Mouse (Mus musculus) ovary, postnatal 10 days (tissue): Measurements from ENCODE around the gene Lbx2.

Experiments
- DNase-seq: peaks from one replicate; pipeline ENCODE4 v3.0.0; 2022; ENCODE audit warnings: low spot score

Gene Lbx2

DNA sequence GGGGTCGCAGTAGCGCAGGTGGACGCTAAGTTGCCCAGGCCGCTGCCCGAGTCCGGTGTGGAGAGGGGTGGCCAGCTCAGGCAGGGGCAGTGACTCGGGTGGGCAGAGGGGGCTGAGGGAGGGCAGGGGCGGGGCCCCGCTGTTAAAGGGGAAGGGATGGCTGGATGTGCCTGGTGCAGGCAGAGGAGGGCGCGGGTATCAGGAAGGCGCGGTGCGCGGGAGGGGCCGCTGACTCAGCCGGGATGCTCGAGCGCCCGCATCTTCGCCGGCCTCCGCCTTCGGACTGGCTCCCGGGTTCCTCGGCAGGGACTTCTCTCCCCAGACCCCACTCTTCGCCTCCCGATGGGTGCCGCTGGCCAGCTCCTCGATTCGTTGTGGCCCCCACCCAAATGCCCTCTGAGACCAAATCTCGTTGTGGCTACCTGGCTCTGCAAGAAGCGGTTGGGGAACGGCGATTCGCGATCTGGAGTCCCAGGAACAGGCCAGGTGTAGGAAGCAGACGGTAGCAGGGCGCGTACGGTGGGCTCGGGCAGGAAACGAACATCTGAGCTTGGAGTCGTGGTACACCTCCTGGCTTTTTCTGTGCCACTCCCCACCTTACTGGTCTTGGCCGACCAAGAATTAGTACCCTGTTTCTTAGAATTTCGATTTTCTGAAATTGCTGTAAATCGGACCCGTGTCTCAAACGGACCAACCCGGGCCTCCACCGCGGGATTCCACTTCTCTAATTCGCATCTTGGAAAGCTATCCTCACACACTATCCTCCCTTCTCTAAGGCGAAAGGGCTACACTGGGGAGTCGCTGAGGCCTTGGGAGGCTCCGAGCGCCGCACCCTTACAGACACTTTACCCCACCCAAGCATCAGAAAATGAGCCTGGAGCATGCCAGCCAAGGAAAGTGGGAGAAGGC lies 15.6 kb upstream of the Lbx2 start:
- DNase-seq = no peak

DNA sequence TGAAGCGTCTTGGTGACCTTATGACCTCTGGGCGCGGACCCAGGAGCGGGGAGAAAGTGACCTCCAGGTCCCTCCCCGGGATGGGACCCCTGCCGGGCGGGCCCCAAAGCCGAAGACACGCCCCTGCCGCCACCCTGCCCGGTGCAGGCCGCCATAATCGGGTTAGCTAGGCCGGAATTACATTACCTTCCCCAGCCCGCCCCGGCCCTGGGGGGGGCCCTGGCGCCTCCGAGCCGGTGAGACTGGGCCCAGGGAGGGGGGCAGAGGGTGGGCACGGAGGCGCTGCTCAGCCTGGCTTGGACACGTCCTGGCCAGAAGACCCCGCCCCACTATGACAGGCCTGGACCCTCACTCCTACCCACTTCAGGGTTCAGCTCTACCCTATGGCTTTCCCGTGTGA lies 14.9 kb upstream of the Lbx2 start:
- DNase-seq = no peak

DNA sequence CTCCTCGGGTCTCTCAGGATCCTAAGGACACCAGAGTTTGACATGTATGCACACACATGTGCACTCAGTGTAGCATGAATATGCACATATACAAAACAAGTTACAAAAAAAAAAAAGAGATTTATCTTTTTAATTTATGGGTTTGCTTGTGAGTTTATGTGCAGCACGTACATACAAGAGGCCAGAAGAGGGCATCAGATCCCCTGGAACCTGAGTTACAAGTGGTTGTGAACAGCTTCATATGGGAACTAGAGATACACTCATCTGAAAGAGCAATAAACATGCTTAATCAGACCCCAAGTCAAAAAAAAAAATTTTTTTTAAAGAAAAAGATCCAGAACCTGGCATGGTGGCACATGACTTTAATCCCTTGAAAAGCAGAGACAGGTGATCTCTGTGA lies 11.2 kb upstream of the Lbx2 start:
- DNase-seq = no peak

DNA sequence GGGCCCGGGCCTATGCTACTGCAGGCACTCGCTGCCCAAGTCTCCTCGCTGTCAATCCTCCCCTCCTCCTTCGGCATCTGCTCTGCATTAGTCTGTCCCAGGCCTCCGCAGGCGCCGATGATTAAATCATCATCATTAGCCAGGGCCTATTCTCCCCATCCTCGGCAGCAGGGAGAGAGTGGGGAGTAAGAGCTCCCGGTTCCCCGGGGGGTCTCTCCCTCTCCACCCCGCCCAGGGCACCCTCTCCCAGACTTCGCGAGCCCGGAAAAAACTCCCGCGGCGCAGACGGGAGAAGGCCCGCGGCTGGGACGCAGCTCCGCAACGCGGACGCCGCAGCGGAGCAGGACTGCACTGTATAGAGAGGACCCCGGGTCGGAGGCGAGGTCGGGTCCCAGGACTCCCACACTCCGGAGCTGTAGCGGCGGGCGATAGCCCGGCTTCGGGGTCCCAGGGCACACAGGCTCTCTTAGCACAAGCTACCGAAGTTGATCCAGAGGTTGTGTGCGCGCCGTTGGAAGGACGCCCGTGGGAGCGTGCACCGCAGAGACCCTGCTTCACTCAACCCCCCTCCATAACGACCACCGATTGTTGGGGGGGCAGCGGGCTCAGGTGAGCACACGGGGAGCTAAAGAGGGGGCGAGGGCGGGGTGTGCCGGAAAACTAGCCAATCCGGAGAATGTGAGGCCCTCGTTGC lies 8.4 kb upstream of the Lbx2 start, which contains the start of gene Pcgf1:
Gene Pcgf1, plus strand, starts transcription at position 240 of the 694 bp plus-strand sequence.
- no peak for DNase-seq

DNA sequence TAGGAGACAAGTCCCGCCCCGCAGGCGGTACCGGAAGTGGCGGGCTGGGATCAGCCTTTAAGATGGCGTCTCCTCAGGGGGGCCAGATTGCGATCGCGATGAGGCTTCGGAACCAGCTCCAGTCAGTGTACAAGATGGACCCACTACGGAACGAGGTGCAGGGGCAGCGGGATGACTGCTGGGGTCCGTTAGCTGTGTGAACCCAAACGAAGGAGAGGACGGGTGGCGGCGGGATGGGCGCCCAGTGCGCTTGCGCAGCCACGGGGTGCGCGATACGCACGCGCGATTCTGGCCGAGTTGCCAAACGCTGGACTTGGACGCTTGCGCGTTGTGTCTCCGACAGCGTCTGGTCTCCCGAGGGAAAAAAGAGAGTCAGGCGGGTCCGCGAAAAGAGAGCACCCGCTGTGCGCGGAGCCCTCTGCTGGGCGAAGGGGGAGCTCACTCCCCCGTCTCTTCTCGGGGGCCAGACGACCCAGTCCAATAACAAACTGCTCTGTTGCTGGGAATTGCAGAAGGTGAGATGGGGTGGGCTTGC lies 7.8 kb upstream of the Lbx2 start:
- peak; percentile 96 for DNase-seq

DNA sequence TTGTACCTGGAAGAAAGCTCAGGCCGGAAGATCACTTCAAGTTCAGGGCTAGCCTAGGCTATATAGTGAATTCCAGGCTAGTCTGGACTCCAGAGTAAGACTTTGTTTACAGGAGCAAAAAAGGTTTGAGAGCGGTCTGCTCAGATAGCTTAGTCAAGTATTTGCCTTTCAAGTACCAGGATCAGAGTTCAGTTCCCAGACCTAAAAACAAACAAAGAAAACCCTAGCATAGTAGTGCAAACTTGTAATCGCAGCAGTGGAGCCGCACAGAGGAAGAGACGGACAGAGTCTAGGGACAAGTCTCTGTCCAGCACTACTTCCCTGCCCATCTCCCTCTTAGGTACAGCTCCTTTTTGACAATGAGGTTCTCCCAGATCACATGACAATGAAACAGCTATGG lies 6.0 kb upstream of the Lbx2 start:
- no peak for DNase-seq

DNA sequence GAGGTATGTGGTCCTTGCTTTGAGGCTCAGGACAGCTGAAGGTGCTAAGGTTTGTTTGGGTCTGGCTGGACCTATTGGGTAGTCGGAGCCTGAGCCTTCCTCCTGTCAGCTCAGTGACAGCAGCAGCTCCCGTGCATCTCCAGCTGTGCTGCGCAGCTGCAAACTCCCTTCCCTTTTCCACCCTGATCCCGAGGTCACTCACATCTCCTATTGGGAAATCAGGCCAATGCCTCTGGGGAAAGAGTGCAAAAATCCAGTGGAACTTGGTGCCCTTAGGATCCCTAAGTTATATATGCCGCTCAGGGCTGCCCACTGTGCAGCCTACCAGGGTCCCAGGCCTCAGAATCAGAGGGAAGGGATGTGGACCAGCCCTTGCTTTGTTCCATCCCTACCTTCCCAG lies 2.7 kb upstream of the Lbx2 start:
- DNase-seq = no peak

DNA sequence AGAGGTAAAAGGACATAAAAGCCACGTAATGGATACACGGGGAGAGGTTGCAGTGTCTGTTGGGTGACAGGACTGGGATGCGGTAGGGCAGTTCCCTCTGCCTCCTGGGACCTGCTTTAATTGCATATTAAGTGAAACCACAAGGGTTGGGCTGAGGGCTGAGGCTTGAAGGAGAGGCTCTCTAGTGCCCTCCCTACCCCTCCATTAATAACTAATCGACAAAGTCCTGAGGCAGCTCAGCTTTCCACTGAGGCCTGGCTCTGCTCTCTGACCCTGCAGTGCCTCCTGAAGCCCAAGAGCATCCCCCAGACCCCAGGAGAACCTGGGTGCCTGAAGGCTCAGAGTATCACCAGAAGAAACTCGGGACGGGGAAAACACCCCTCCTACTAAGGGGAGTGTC lies 1.7 kb upstream of the Lbx2 start:
- no peak for DNase-seq

DNA sequence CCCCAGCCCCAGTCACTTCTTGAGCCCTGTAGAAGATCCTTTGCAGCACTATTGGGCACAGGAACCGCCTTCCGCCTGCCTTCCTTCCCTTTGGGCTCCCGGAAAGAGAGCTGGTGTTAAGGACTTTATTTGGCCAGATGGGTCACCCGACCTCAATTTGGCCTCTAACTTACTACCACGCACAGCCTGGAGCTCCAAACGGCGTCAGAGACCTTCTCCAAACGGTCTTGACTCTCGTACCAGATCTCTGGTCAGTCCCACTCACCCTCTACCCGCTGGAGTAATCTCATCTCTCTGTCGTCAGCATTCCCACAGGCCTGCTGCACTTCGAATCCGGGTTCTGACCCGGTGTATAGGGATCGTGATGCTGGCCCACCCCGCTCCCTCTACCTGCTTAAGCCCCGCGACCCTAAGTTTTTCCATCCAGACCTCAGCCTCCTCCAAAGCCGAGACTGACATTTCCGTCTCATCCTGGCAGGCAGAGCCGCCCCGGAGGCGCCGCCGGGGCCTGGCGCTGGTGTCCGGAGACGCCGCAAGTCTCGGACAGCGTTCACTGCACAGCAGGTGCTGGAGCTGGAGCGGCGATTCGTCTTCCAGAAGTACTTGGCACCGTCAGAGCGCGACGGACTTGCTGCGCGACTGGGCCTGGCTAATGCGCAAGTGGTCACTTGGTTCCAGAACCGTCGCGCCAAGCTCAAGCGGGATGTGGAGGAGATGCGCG lies 1.2 kb downstream of the Lbx2 start:
- DNase-seq = no peak

DNA sequence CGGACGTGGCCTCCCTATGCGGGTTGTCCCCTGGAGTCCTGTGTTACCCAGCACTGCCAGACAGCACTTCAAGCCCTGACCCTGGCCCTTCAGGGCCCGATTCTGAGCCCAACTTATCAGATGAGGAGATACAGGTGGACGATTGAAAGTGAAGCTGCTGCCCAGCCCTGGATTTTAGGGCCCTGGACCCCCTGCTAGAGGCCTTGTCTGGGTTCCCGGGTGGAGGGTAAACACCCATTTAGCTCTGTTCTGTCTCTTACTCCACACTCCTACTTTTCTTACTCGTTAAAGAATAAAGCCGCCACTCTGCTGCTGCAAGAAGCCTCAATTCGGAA lies 1.7 kb downstream of the Lbx2 start:
- DNase-seq = no peak

DNA sequence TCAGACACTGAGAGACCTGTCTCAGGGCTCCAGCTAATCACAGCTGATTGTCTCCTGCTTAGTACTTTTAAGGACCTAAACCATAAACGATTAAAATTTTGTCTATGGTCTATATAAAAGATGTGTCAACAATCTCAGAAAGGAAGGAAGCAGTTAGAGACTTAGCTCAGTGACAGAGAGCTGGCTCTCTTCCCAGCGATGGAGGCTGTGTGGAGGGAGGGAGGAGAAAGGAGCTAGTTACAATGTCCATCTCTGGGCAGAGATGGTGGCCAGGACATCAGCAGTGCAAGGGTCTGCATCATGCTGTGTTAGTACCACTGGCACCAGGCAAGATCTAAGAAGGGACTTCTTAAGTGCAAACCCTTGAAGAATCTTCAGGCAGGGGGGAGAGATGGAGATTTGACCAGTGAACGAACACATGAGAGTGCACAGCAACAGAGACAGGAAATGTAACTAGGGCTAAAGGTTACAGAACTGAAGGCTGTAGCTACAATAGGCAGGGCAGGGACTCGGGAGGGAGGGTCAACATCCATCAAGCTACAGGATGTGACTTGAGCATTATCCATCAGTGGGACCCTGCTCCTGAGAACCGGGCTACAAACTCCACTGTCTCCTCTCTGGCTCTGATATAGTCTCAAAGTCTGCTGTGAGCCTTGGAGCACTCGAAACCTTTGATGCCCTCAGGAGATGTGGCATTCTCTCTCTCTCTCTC lies 6.4 kb downstream of the Lbx2 start:
- DNase-seq = no peak

DNA sequence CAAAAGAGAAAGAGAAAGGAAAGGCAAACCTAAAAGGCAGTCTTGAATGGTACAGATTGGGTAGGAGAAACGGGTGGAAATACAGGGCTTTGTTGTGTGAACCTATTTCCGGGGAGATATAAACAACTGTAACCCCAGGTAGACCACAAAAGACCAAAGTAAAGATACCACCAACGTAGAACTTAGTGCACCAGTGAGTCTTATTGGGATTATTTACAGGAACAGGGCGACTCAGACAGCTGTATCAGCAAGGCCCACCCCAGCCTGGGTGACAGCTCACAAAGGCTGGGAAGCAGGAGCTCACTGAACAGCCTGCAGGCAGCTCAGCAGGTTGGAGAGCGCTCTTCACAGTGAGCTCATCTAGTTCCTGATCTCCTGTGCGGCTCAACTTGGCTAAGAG lies 9.8 kb downstream of the Lbx2 start:
- no peak for DNase-seq

DNA sequence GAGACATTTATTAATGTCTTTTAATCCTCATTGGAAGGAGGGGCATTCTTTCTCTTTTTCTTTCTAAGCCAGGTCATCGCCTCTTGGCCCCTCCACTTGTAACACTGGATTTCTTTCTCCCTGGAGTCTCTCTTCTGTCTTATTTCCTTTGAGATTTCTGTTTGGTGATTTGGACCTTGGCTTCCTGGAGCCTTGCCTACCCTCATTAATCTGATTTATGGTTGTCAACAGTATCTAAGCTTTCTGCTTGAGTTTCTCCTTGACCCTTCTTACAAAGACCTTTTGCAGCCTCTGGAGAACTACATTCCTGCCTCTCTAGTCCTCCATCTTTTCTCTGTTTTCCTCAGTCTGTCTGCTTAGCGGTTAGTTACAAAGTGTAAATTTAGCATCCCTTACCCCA lies 12.2 kb downstream of the Lbx2 start:
- no peak for DNase-seq

DNA sequence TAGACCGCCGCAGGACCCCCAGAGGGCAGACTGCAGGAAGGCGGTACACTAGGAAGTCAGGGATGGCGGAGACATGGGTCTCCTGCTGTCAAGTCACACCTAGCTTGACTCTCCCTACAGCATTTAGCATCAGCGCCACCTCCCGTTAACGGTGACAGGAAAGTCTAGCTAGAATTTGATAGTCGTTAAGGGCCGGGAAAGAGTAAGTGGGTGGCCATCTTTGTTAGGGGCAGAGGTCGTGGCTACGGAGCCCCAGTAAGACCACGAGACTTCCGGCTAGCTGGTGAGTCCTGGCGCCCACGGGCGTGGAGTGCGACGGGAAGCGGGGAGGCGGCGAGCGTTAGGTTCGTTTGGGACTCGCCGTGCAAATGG lies 15.1 kb downstream of the Lbx2 start, which contains the start of the genes Ccdc142 and Gm42688:
Gene Ccdc142, plus strand, starts transcription at position 286 of the 372 bp plus-strand sequence.
Gene Gm42688, plus strand, starts transcription at position 302 of the 372 bp plus-strand sequence.
- DNase-seq = peak; percentile 66

DNA sequence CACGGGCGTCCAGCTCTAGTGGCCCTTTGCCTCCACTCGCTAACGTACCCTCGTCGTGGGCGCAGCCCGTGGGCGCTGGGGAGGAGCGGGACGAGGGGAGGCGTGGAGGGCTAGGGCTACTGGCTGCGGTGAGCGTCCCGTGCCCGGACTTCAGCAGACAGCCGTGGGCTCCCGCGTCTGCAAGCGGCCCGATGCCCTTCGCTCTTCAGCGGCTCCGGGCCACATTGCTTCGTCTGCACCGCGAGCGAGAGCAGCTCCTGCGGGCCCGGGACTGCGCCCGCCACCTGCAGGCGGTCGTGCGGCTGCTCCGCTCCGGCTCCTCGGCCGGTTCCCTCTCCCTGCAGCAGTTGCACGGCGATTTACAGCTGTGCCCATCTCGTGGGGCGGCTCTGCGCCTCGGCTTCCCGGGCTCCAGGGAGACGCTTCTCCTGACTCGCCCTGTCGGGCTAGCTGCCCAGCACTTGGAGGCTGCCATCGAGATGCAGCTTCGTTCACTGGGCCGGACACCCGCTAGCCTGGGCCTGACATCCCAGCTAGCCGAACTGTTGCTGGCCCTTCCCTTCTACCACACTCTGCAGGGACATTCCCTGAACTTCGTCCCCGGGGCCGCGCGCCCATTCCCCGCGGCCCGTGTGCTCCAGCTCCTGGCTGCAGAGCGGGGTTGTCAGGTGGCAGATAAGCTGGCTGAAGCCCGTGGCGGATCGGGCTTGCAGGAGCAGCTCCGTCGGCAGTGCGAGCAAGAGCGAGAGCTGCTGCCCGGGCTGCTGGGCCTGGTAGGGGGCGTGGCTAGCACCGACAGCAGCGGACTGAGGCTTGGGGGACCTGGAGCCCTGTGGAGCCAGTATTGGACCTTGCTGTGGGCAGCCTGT lies 15.8 kb downstream of the Lbx2 start:
- no peak for DNase-seq

DNA sequence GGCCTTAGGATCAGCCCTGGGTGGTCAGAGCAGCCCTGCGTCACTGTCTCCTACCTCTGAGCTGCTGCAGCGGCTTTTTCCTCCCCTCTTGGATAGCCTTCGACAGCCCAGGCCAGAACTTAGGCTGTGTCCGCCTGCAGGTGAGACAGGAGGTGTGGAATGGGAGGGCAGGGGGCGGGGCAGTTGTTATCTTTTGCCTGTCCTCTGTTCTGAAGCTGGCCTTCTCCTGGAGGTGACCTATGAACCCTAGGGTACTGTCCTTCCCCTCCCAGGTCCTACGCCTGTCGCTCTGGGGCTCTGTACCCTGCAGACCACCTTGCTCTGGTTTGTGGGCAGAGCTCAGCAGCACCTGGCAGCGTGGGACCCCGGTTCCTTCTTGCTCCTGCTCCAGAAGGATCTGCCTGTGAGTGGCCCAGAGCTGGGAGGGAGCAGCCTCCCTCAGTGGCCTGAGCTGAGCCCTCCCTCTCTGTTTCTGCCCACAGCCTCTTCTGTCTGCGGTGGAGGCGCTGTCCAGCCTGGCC lies 17.0 kb downstream of the Lbx2 start:
- no peak for DNase-seq

DNA sequence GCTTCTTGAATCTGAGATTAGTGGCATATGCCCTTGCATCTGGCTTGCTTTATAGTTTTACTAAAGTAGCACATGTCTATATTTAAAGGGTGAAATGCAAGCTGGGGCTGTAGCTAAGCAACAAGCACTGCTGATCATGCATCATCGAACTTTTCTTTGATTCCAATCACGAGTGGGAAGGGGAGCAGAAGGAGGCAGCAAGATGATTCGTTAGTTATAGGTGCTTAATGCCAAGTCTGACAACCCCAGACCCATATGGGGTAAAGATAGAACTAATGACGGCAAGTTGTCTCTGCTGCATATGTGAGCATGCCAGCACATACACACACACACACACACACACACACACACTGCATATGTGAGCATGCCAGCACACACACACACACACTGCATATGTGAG lies 18.0 kb downstream of the Lbx2 start:
- DNase-seq = no peak

DNA sequence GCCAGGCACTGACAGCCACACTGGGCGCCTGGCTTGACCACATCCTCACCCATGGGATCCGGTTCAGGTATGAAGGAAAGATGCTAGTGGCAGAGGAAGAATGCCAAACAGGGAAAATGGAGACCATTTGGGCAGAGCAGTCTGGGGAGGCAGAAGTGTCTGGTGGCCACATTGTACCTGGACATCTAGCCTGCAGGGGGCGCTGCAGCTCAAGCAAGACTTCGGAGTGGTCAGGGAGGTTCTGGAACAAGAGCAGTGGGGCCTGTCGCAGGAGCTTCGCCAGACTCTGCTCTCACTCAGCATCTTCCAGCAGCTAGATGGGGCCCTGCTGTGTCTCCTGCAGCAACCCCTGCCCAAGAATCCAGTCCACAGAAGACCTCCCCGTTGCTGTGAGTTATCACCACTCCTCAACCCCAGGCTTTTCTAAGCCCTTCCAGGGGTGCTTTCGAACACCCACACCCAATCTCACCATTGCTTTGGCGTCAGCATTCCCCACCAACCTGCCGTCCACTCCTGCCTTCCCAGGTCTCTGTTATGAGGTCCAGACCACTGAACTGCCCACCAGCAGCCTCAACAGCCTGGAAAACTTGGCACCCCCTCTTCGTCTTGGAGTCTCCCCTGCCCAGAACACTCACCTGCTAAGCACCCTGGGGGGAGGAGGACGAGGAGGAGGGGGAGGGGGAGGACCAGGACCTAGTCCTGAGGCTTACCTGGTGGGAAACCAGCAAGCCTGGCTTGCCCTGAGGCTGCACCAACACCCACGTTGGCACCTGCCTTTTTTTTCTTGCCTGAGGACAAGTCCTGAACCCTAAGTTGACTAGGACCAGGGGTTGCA lies 21.6 kb downstream of the Lbx2 start:
- DNase-seq = no peak

DNA sequence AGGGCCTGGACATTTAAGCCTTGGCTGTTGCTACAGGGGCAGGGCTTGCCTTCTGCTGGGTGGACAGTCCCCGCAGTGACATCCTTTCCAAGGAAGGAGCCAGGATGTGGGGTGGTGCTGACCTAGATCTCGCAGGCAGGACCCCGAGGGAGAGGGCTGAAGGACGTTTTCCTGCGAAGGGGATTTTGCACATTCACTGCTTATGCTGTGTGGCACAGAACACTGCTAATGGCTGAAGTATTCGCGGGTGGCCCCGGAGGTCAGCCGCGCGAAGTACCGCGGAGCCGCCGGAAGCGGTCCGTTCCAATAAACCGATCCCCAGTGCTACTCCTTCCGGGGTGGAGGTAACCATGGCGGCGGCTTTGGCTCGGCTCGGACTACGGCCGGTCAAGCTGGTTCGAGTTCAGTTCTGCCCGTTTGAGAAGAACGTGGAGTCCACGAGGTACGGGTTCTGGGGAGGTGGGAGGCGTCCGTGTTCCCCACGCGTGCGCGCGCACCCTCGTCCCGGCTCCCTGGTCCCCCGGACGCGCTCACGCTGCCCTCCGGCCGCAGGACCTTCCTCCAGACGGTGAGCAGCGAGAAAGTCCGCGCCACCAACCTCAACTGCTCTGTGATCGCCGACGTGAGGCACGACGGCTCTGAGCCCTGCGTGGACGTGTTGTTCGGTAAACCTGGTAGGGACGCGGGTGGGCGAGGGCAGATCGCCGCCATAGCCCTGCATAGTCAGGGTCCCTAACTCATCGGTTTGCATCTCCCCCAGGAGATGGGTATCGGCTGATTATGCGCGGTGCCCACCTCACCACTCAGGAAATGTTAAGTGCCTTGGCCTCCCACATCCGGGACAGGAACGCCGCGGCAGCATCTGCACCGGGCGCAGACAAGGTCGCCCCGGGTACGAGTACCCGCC lies 22.8 kb downstream of the Lbx2 start, which contains the start of gene Mrpl53:
Gene Mrpl53, plus strand, starts transcription at position 279 of the 907 bp plus-strand sequence.
- peak; percentile 78 for DNase-seq
